Mouse (Mus musculus): Measurements from ENCODE around the gene Coasy. TPM values are rescaled to one million over a fixed set of nuclear protein-coding genes. Genes with fewer than 3 reads are reported as not detected.

Coasy gene
- polyA plus RNA-seq, 1 experiment from 2014 or later: 45.3 TPM

DNA sequence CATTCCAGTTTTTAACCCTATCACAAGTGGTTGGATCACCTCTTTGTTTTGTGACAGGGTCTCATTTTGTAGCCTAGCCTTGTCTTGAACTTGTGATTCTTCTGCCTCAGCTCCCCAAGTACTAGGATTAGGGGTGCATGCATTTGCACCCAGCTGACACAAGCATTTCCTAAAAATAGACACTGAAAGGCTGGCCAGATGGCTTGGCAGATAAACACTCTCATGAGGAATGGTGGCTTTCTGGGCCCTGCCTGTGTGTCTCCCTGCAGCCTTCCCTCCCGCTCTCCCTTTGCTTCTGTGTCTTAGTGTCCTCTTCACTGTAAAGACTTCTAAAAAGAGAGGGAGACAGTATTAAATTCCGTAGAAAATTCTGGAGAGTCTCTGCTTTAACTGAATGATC, 48.8 kb downstream of the Coasy start:
- WGBS: 92% methylated on average over 2 of the region's 2 CpGs
- H3K9me3 ChIP-seq (replicated peaks): no peaks in the 10 kb centered on the region; the same call in 1 of the 2 replicates
- H3K27me3 ChIP-seq (ENCODE audit: low read depth, poor library complexity, severe bottlenecking): 0 out of 2 replicates have a peak, but pooled peaks cover 3% of the 10 kb centered on the region
- H3K27ac ChIP-seq: no peak overlapping the region
- no peak overlapping the region for H3K4me3 ChIP-seq
- peaks cover 14% of the 10 kb centered on the region for H3K36me3 ChIP-seq
- H3K4me1 ChIP-seq: peaks cover 7% of the 10 kb centered on the region; the same call in 1 of the 2 replicates
- DNase-seq (ENCODE audit: low spot score): no peak

DNA sequence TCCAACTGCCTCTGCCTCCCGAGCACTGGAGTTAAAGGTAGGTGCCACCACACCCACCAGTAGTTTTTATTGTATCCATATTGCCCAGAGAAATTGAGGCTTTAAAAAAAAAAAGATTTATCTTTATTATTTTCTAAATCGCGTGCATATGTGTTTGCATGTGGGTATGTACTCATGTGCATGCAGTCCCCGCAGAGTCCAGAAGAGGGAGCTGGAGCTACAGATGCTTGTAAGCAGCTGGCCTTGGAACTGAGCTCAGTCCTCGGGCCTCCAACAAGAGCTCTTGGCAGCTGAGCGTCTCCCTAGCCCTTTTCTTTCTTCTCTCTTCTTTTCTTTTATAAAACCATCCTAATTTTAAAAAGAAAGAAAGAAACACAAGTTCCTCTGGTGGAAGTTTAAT, 49.3 kb downstream of the Coasy start:
- H3K27me3 ChIP-seq (ENCODE audit: low read depth, poor library complexity, severe bottlenecking): 0 out of 2 replicates have a peak, but pooled peaks cover 3% of the 10 kb centered on the region
- H3K27ac ChIP-seq: no peak overlapping the region
- H3K4me1 ChIP-seq: peaks cover 7% of the 10 kb centered on the region; the same call in 1 of the 2 replicates
- WGBS: 92% methylated on average over 6 of the region's 6 CpGs
- no peak for DNase-seq (ENCODE audit: low spot score)
- no peak overlapping the region for H3K4me3 ChIP-seq
- H3K9me3 ChIP-seq (replicated peaks): no peaks in the 10 kb centered on the region
- H3K36me3 ChIP-seq: peaks cover 8% of the 10 kb centered on the region

DNA sequence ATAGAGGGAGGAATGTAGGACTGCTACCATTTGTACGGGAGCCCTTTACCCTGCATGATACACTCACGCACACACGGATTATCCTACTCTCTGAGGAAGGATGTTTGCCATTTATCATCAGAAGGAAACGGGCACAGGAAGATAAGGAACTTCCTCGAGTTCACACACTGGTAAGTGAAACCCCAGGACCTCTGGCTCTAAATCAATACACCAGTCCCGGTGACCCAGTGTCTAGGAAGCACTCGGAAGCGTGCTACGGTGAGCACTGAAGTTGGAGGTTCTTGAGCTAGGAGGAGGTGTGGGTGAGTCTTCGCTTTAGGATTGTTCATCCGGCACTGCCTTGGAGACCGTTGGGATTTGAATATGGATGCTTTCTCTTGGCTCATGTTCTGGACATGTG, 50.7 kb downstream of the Coasy start:
- no peak for DNase-seq (ENCODE audit: low spot score)
- 76% methylated on average over 12 of the region's 12 CpGs for WGBS
- no peaks in the 10 kb centered on the region for H3K9me3 ChIP-seq (replicated peaks)

DNA sequence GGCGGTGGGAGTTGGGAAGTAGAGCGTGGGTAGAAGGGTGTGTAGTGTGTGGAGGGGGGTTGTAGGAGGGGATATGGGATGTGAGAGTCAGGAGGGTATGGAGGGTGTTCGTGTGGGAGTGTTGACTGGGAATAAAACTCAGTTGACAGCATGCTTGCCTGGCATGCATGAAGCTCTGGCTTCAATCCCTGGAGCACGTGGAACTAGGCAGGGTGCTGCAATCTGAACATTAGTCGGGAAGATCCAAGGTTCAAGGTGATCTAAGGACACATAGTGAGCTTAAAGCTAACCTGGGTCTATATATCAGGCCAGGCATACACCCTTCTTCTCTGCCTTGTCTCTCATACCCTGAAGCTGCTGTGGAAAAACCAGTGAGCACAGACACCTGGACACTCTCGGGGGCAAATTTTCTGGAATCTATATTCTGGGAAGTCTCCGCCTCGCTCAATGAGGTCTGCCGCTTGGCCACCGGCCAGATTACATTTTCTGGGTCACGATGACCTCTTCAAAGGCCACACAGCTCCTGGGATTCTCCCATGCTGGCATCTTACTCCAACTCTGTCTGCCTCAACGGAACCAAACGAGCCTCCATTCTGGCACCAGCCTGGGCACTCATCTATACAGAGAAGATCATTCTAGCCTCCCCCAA, 52.0 kb downstream of the Coasy start:
- Histone ChIP-seq H3K27me3 (ENCODE audit: low read depth, poor library complexity, severe bottlenecking) (peaks cover 4% of the 10 kb centered on the region; the same call in 1 of the 2 replicates), H3K4me3 (no peak overlapping the region), H3K4me1 (peaks cover 14% of the 10 kb centered on the region), H3K27ac (no peak overlapping the region), H3K9me3 (replicated peaks) (no peaks in the 10 kb centered on the region), H3K36me3 (no peaks in the 10 kb centered on the region)
- DNase-seq (ENCODE audit: low spot score): no peak
- 90% methylated on average over 13 of the region's 13 CpGs for WGBS

More for the DNA sequence above, 50.7 kb downstream of the Coasy start:
- H3K4me1 ChIP-seq: peaks cover 7% of the 10 kb centered on the region; the same call in 1 of the 2 replicates
- no peak overlapping the region for H3K27ac ChIP-seq
- no peaks in the 10 kb centered on the region for H3K36me3 ChIP-seq
- no peak overlapping the region for H3K4me3 ChIP-seq
- H3K27me3 ChIP-seq (ENCODE audit: low read depth, poor library complexity, severe bottlenecking): 0 out of 2 replicates have a peak, but pooled peaks cover 3% of the 10 kb centered on the region

Other genes with a start within 250 kb of the Coasy start
- gene Stat5b, start 231.8 kb upstream of the Coasy start, polyA plus RNA-seq (2016; fragmentation: Nextera tagmentation; extraction: Ambion mirVana): 15.4 and 15.6 TPM in 2 replicates
- 2.1 and 2.7 TPM in 2 replicates for gene Stat5a, start 223.2 kb upstream of the Coasy start, polyA plus RNA-seq (2016; fragmentation: Nextera tagmentation; extraction: Ambion mirVana)
- 20.7 and 30.2 TPM in 2 replicates for gene Stat3, start 143.0 kb upstream of the Coasy start, polyA plus RNA-seq (2016; fragmentation: Nextera tagmentation; extraction: Ambion mirVana)
- gene Cavin1, start 111.7 kb upstream of the Coasy start, polyA plus RNA-seq (2016; fragmentation: Nextera tagmentation; extraction: Ambion mirVana): 21.9 and 24.6 TPM in 2 replicates
- 28.1 and 30.2 TPM in 2 replicates for gene Atp6v0a1, start 73.1 kb upstream of the Coasy start, polyA plus RNA-seq (2016; fragmentation: Nextera tagmentation; extraction: Ambion mirVana)
- gene Naglu, start 12.6 kb upstream of the Coasy start, polyA plus RNA-seq (2016; fragmentation: Nextera tagmentation; extraction: Ambion mirVana): 4.9 and 5.9 TPM in 2 replicates
- gene Hsd17b1, start 4.2 kb upstream of the Coasy start, polyA plus RNA-seq (2016; fragmentation: Nextera tagmentation; extraction: Ambion mirVana): not detected in 2 replicates
- 41.3 and 49.6 TPM in 2 replicates for gene Mlx, start 4.7 kb downstream of the Coasy start, polyA plus RNA-seq (2016; fragmentation: Nextera tagmentation; extraction: Ambion mirVana)
- 73.1 and 74.0 TPM in 2 replicates for gene Psmc3ip, start 12.9 kb downstream of the Coasy start, polyA plus RNA-seq (2016; fragmentation: Nextera tagmentation; extraction: Ambion mirVana)
- 17.8 and 17.9 TPM in 2 replicates for gene Retreg3, start 37.3 kb downstream of the Coasy start, polyA plus RNA-seq (2016; fragmentation: Nextera tagmentation; extraction: Ambion mirVana)
- 145 and 158 TPM in 2 replicates for gene Tubg1, start 37.4 kb downstream of the Coasy start, polyA plus RNA-seq (2016; fragmentation: Nextera tagmentation; extraction: Ambion mirVana)
- 2.5 and 3.0 TPM in 2 replicates for gene Tubg2, start 73.3 kb downstream of the Coasy start, polyA plus RNA-seq (2016; fragmentation: Nextera tagmentation; extraction: Ambion mirVana)
- gene Cntnap1, start 88.0 kb downstream of the Coasy start, polyA plus RNA-seq (2016; fragmentation: Nextera tagmentation; extraction: Ambion mirVana): 0.04 and 0.09 TPM in 2 replicates
- gene Plekhh3, start 88.8 kb downstream of the Coasy start, polyA plus RNA-seq (2016; fragmentation: Nextera tagmentation; extraction: Ambion mirVana): 1.9 and 3.0 TPM in 2 replicates
- not detected in 2 replicates for gene Ccr10, start 92.9 kb downstream of the Coasy start, polyA plus RNA-seq (2016; fragmentation: Nextera tagmentation; extraction: Ambion mirVana)
- gene Ezh1, start 143.9 kb downstream of the Coasy start, polyA plus RNA-seq (2016; fragmentation: Nextera tagmentation; extraction: Ambion mirVana): 10.1 and 13.6 TPM in 2 replicates
- 54.2 and 61.5 TPM in 2 replicates for gene Ramp2, start 163.5 kb downstream of the Coasy start, polyA plus RNA-seq (2016; fragmentation: Nextera tagmentation; extraction: Ambion mirVana)
- gene Vps25, start 171.1 kb downstream of the Coasy start, polyA plus RNA-seq (2016; fragmentation: Nextera tagmentation; extraction: Ambion mirVana): 118 and 127 TPM in 2 replicates
- 4.7 and 6.2 TPM in 2 replicates for gene Wnk4, start 178.0 kb downstream of the Coasy start, polyA plus RNA-seq (2016; fragmentation: Nextera tagmentation; extraction: Ambion mirVana)
- gene Cntd1, start 196.4 kb downstream of the Coasy start, polyA plus RNA-seq (2016; fragmentation: Nextera tagmentation; extraction: Ambion mirVana): 1.1 TPM in 2 replicates
- 187 and 192 TPM in 2 replicates for gene Coa3, start 196.5 kb downstream of the Coasy start, polyA plus RNA-seq (2016; fragmentation: Nextera tagmentation; extraction: Ambion mirVana)
- gene Becn1, start 219.7 kb downstream of the Coasy start, polyA plus RNA-seq (2016; fragmentation: Nextera tagmentation; extraction: Ambion mirVana): 148 TPM in 2 replicates
- gene Psme3, start 233.6 kb downstream of the Coasy start, polyA plus RNA-seq (2016; fragmentation: Nextera tagmentation; extraction: Ambion mirVana): 210 and 214 TPM in 2 replicates
- gene Aoc2, start 242.5 kb downstream of the Coasy start, polyA plus RNA-seq (2016; fragmentation: Nextera tagmentation; extraction: Ambion mirVana): 2.7 and 2.8 TPM in 2 replicates
- gene Aoc3, start 248.0 kb downstream of the Coasy start, polyA plus RNA-seq (2016; fragmentation: Nextera tagmentation; extraction: Ambion mirVana): 0.03 TPM in 1 of 2 replicates, not detected in the other

Measured in limb, embryonic 10.5 days (tissue).